Mouse (Mus musculus) hindbrain, embryonic 12.5 days (tissue): Measurements from ENCODE around the gene Grm4. TPM values are rescaled to one million over a fixed set of nuclear protein-coding genes. Genes with fewer than 3 reads are reported as not detected.

ENCODE experiments used
- ATAC-seq: fragments of 200-750 bp; cut with Nextera tagmentation; 2 replicates; pipeline ENCODE4 v1.8.0; 2017; ENCODE audit warnings: moderate TSS enrichment; ENCODE audit not compliant: low FRiP score
- H3K27ac ChIP-seq: fragments of 300-500 bp; sonication (generic); 2 replicates; pipeline ENCODE4 v1.5.1; 2016; ENCODE audit warnings: mild to moderate bottlenecking
- H3K27me3 ChIP-seq: fragments of 300-500 bp; sonication (generic); 2 replicates; pipeline ENCODE4 v1.6.1; 2016; ENCODE audit warnings: mild to moderate bottlenecking
- H3K36me3 ChIP-seq: fragments of 300-500 bp; sonication (generic); 2 replicates; pipeline ENCODE4 v1.6.1; 2016; ENCODE audit warnings: mild to moderate bottlenecking
- H3K4me1 ChIP-seq: fragments of 300-500 bp; sonication (generic); 2 replicates; pipeline ENCODE4 v1.6.1; 2016
- H3K4me2 ChIP-seq: fragments of 300-500 bp; sonication (generic); replicated peaks from 2 replicates; pipeline ENCODE4 v1.6.1; 2016; ENCODE audit warnings: mild to moderate bottlenecking
- H3K4me3 ChIP-seq: fragments of 300-500 bp; sonication (generic); 2 replicates; pipeline ENCODE4 v1.5.1; 2016; ENCODE audit warnings: mild to moderate bottlenecking
- H3K9ac ChIP-seq: fragments of 300-500 bp; sonication (generic); 2 replicates; pipeline ENCODE4 v1.6.1; 2016; ENCODE audit warnings: mild to moderate bottlenecking, moderate library complexity
- H3K9me3 ChIP-seq: fragments of 300-500 bp; sonication (generic); replicated peaks from 2 replicates; pipeline ENCODE4 v1.6.1; 2016; ENCODE audit warnings: mild to moderate bottlenecking
- WGBS: fragments of 180-500 bp; shearing (Covaris S2); methylation state at CpG from one replicate; pipeline ENCODE4 v1.1.7; 2016; 5-methylcytosine and 5-hydroxymethylcytosine counted together
- polyA plus RNA-seq: library from polyadenylated mRNA; unstranded; fragments of >200 nt; fragmentation: Nextera tagmentation; extraction: Ambion mirVana; gene quantifications from 2 replicates; pipeline ENCODE4 v1.2.1, GENCODE M21; 2016

The Grm4 gene
- polyA plus RNA-seq, result 3.7 and 4.2 TPM in 2 replicates

- Histone ChIP-seq H3K9ac (no peak within 1 kb of the TSS), H3K4me3 (no peak within 1 kb of the TSS), H3K4me2 (peak within 1 kb of the TSS; percentile 39), H3K4me1 (peaks cover 35% of the 10 kb centered on the region), H3K9me3 (no peaks in the 10 kb centered on the region), H3K27me3 (peaks cover 22% of the 10 kb centered on the region), H3K27ac (no peak within 1 kb of the TSS), H3K36me3 (no peaks in the 10 kb centered on the region)
- WGBS, result 65% methylated on average over 5 of the region's 5 CpGs
- no peak for ATAC-seq
These were observed at the start of gene Grm4 for GRCm38 (mm10) chr17:27521303-27521702. Gene Grm4, minus strand, starts transcription at chr17:27521403.

DNA sequence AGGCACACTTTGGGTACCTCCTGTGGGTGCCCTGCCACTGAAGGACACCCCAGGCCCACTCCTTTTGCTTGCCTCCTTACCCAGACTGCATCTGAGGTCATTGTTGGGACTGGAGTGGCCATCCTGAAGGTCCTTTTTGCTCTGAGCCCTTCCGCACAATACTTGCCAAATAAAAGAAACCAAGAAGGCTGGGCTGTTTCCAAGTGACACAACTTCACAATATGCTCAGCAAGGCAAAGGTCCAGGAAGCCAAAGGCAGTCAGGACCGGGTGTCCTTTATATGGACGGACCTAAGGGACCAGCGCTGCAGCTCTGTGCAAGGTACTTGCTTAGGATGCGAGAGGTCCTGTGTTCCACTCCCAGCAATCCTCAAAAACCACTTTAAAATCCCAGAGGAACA is 47.0 kb upstream of the Grm4 start:
- Histone ChIP-seq H3K4me3 (no peak overlapping the region), H3K27ac (no peak overlapping the region), H3K27me3 (no peaks in the 10 kb centered on the region), H3K9ac (no peak overlapping the region), H3K36me3 (peaks cover 5% of the 10 kb centered on the region), H3K4me1 (peaks cover 20% of the 10 kb centered on the region), H3K4me2 (no peak overlapping the region), H3K9me3 (no peaks in the 10 kb centered on the region)
- 87% methylated on average over 5 of the region's 5 CpGs for WGBS
- no peak for ATAC-seq

DNA sequence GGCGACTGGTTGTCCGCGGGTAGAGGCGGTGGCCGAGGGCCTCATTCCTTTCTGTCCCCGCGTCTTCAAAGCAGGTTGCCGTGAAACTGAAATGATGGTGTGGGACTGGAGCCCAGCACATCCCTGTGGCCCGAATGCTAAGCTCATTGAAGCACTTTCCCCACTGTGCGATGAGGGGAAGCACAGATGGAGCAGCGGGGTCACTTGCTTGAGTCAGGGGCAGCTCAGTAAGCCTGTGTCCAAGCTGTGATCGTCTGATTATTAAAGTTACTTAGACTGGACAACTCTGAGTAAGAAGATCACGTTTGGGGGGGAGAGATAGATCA is 44.7 kb upstream of the Grm4 start:
- Histone ChIP-seq H3K4me3 (peak overlapping the region; percentile 60), H3K27me3 (no peaks in the 10 kb centered on the region), H3K36me3 (peaks cover 9% of the 10 kb centered on the region; the same call in 1 of the 2 replicates), H3K9me3 (no peaks in the 10 kb centered on the region), H3K4me1 (peaks cover 25% of the 10 kb centered on the region), H3K4me2 (peak overlapping the region; percentile 90), H3K27ac (peak overlapping the region; percentile 25; the same call in 1 of the 2 replicates), H3K9ac (peak overlapping the region; percentile 66)
- WGBS, result under 1% methylated on average over 13 of the region's 13 CpGs
- ATAC-seq, result peak; percentile 49

GRCm38 (mm10) chr17:27565163-27565941 is 44.1 kb upstream of the Grm4 start, which contains the start of gene AI413582:
Gene AI413582, minus strand, starts transcription at chr17:27565756.
- peaks cover 12% of the 10 kb centered on the region; the same call in 1 of the 2 replicates for H3K36me3 ChIP-seq
- no peaks in the 10 kb centered on the region for H3K27me3 ChIP-seq
- H3K4me1 ChIP-seq, result peaks cover 25% of the 10 kb centered on the region
- WGBS, result 0% methylated on average over 57 of the region's 58 CpGs
- H3K4me3 ChIP-seq, result peak within 1 kb of the TSS; percentile 60
- H3K27ac ChIP-seq, result peak within 1 kb of the TSS; percentile 62
- peak within 1 kb of the TSS; percentile 90 for H3K4me2 ChIP-seq
- H3K9ac ChIP-seq, result peak within 1 kb of the TSS; percentile 67
- peak; percentile 95 for ATAC-seq
- no peaks in the 10 kb centered on the region for H3K9me3 ChIP-seq

GRCm38 (mm10) chr17:27564391-27565162 is 43.4 kb upstream of the Grm4 start:
- H3K27me3 ChIP-seq, result no peaks in the 10 kb centered on the region
- H3K36me3 ChIP-seq, result peaks cover 12% of the 10 kb centered on the region; the same call in 1 of the 2 replicates
- peak overlapping the region; percentile 62; the same call in 1 of the 2 replicates for H3K27ac ChIP-seq
- H3K4me1 ChIP-seq, result peaks cover 28% of the 10 kb centered on the region
- H3K9me3 ChIP-seq, result no peaks in the 10 kb centered on the region
- peak overlapping the region; percentile 60 for H3K4me3 ChIP-seq
- 9% methylated on average over 20 of the region's 20 CpGs for WGBS
- H3K4me2 ChIP-seq, result peak overlapping the region; percentile 90
- ATAC-seq, result no peak
- peak overlapping the region; percentile 67 for H3K9ac ChIP-seq

DNA sequence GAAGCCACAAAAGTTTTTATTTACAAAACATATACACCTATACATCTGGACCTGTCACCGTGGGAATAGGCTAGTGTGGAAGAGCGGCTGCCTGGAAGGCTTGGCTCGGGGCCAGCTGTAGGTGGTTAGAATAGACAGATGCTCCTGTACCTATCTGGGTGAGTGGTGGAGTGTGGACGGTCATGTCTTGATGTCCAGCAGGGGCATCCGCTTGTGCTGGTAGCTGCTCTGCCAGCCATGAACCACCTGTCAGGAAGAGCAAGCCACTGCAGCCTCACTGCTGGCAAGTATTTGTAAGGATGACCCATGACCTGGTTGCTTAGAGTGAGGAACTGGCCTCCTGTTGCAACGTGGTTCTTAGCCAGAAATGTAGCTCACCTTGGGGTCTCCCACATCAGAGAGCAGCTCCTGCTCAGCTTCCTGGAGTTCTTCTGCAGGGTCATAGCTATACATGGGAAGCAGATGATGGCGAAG is 42.6 kb upstream of the Grm4 start:
- Histone ChIP-seq H3K9me3 (no peaks in the 10 kb centered on the region), H3K4me1 (peaks cover 34% of the 10 kb centered on the region), H3K36me3 (peaks cover 12% of the 10 kb centered on the region; the same call in 1 of the 2 replicates), H3K4me3 (no peak overlapping the region), H3K27me3 (no peaks in the 10 kb centered on the region), H3K9ac (no peak overlapping the region), H3K27ac (no peak overlapping the region), H3K4me2 (no peak overlapping the region)
- no peak for ATAC-seq
- WGBS, result 47% methylated on average over 7 of the region's 7 CpGs

DNA sequence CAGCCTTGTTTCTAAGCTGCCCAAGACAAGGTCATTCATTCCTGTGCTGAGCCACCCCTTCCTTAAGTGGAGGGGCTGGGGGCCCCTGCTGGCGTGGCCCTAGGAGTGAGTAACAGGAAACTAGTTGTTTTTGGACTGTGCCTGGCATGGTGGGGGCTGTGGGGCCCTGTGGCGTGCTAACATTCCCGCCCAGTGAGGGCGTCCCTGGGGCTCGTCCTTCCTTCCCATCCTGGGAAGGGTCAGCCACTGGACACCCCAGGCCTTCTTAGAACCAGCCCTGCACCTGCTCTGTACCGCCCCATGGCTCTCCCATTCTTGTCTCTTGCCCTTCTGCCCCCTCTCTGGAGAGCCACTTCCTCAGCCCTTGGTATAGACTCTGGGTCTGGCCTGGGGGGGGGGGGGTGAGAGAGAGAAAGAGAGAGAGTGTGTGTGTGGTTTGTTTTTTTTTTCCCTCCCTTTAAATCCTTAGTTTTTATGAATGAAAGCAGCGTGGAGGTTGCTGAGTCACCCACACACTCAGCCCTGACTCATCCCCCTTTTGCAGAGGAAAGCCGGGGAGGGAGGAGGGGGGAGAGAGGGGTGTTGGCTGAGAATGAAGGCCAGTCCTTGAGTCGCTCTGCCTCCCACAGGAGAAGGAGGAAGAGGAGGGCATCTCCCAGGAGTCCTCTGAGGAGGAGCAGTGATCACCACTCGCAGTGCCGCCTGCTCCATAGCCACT is 40.8 kb upstream of the Grm4 start:
- no peak overlapping the region for H3K4me3 ChIP-seq
- peaks cover 12% of the 10 kb centered on the region; the same call in 1 of the 2 replicates for H3K36me3 ChIP-seq
- H3K27ac ChIP-seq, result no peak overlapping the region
- H3K9ac ChIP-seq, result 0 out of 2 replicates have a peak overlapping the region, but pooled peaks have one; percentile 23
- H3K27me3 ChIP-seq, result no peaks in the 10 kb centered on the region
- H3K4me1 ChIP-seq, result peaks cover 50% of the 10 kb centered on the region
- WGBS, result 51% methylated on average over 6 of the region's 11 CpGs
- ATAC-seq, result no peak
- H3K4me2 ChIP-seq, result no peak overlapping the region
- H3K9me3 ChIP-seq, result no peaks in the 10 kb centered on the region

DNA sequence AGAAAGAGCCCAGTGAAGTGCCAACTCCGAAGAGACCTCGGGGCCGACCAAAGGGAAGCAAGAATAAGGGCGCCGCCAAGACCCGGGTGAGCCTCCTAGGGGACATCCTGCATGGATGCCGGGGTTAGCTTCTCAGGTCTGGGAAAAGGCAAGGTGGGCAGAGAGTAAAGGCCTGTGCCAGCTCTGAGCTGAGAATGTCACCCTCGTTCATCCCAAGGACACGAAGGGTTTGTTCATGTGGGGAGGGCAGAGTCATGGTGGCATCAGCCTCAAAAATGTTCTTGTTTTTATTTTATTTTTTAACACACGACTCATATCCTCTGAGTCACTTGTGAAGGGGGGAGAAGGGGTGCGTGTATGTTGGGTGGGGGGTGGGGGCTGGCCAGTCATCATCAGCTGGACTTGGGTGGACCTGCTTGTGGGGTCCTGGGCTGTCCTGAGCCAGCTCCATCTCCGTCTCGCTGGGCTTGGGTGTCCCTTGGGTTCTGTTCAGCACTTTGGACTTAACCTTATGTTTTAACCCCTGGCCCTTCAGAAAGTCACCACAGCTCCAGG is 39.8 kb upstream of the Grm4 start:
- H3K4me1 ChIP-seq, result peaks cover 44% of the 10 kb centered on the region

GRCm38 (mm10) chr17:27559596-27559995 is 38.4 kb upstream of the Grm4 start:
- Histone ChIP-seq H3K27ac (no peak overlapping the region), H3K9ac (no peak overlapping the region), H3K4me2 (no peak overlapping the region), H3K4me1 (peaks cover 48% of the 10 kb centered on the region), H3K4me3 (no peak overlapping the region), H3K27me3 (0 out of 2 replicates have a peak, but pooled peaks cover 6% of the 10 kb centered on the region), H3K9me3 (no peaks in the 10 kb centered on the region), H3K36me3 (peaks cover 12% of the 10 kb centered on the region; the same call in 1 of the 2 replicates)
- 69% methylated on average over 12 of the region's 12 CpGs for WGBS
- ATAC-seq, result no peak

More for the DNA sequence above, 39.8 kb upstream of the Grm4 start:
- Histone ChIP-seq H3K27ac (no peak overlapping the region), H3K36me3 (peaks cover 12% of the 10 kb centered on the region; the same call in 1 of the 2 replicates), H3K9me3 (no peaks in the 10 kb centered on the region), H3K4me3 (no peak overlapping the region), H3K27me3 (no peaks in the 10 kb centered on the region), H3K4me2 (no peak overlapping the region), H3K9ac (no peak overlapping the region)
- ATAC-seq, result no peak
- 86% methylated on average over 13 of the region's 13 CpGs for WGBS

DNA sequence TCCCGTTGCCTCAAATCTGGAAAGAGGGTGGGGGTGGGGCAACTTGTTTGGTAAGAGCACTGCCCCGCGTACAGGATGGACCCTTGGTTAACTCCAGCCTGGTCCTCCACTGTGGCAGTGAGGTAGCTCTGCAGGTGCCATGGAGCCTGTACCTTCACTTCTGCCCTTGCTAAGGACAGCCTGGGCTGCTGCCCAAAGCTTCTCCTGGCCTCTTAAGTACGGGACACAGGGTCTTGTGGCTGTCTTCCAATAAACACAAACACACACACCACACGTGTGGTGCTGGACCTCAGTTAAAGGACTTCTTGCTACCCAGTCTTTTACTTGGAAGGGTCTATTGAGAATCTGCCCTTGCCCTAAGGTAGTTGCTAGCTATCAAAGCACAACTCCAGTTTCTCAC is 37.6 kb upstream of the Grm4 start:
- WGBS, result 12% methylated on average over 5 of the region's 5 CpGs
- no peak overlapping the region for H3K27ac ChIP-seq
- H3K4me3 ChIP-seq, result peak overlapping the region; percentile 89; the same call in 1 of the 2 replicates
- H3K9ac ChIP-seq, result 0 out of 2 replicates have a peak overlapping the region, but pooled peaks have one; percentile 93
- H3K4me2 ChIP-seq, result peak overlapping the region; percentile 82
- peaks cover 10% of the 10 kb centered on the region; the same call in 1 of the 2 replicates for H3K27me3 ChIP-seq
- ATAC-seq, result no peak
- no peaks in the 10 kb centered on the region for H3K9me3 ChIP-seq
- H3K36me3 ChIP-seq, result peaks cover 12% of the 10 kb centered on the region; the same call in 1 of the 2 replicates
- H3K4me1 ChIP-seq, result peaks cover 44% of the 10 kb centered on the region

GRCm38 (mm10) chr17:27557927-27558661 is 36.9 kb upstream of the Grm4 start:
- WGBS, result 2% methylated on average over 14 of the region's 14 CpGs
- no peak for ATAC-seq
- H3K4me1 ChIP-seq, result peaks cover 44% of the 10 kb centered on the region

More at GRCm38 (mm10) chr17:27557927-27558661, 36.9 kb upstream of the Grm4 start:
- peaks cover 10% of the 10 kb centered on the region; the same call in 1 of the 2 replicates for H3K27me3 ChIP-seq
- H3K4me2 ChIP-seq, result peak overlapping the region; percentile 82
- peaks cover 12% of the 10 kb centered on the region; the same call in 1 of the 2 replicates for H3K36me3 ChIP-seq
- no peaks in the 10 kb centered on the region for H3K9me3 ChIP-seq
- H3K9ac ChIP-seq, result peak overlapping the region; percentile 93
- peak overlapping the region; percentile 95 for H3K27ac ChIP-seq
- peak overlapping the region; percentile 89 for H3K4me3 ChIP-seq
